Mouse (Mus musculus): ENCODE results near the gene Cyb5d1. TPM values are rescaled to one million over a fixed set of nuclear protein-coding genes. Genes with fewer than 3 reads are reported as not detected.

Gene Cyb5d1
- total RNA-seq, 2 experiments from 2014 or later, result 43.6 to 45.0 TPM

- peak in 1 of 2 experiments; percentile 16 for DNase-seq (ENCODE audit: low spot score in 2 of 2)
- TF ChIP-seq CTCF (conservative IDR thresholded peaks at IDR 0.05), result peak; percentile 48
- Histone ChIP-seq H3K4me3 (peak overlapping the region; percentile 70), H3K27ac (peak overlapping the region; percentile 98)
Observed at GRCm38 (mm10) chr11:69397581-69398057, 2.2 kb upstream of the Cyb5d1 start.

GRCm38 (mm10) chr11:69396772-69397171 lies 1.3 kb upstream of the Cyb5d1 start:
- no peak for TF ChIP-seq CTCF (conservative IDR thresholded peaks at IDR 0.05)
- Histone ChIP-seq H3K27ac (peak overlapping the region; percentile 98), H3K4me3 (peak overlapping the region; percentile 70)
- peak in 1 of 2 experiments; percentile 33 for DNase-seq (ENCODE audit: low spot score in 2 of 2)

- peak; percentile 93 to 98 for DNase-seq (ENCODE audit: low spot score in 2 of 2)
- no peak for TF ChIP-seq CTCF (conservative IDR thresholded peaks at IDR 0.05)
- Histone ChIP-seq H3K4me3 (peak overlapping the region; percentile 70), H3K27ac (peak overlapping the region; percentile 98)
Observed at GRCm38 (mm10) chr11:69395634-69396373, 373 bp upstream of the Cyb5d1 start.

- Histone ChIP-seq H3K27ac (peak overlapping the region; percentile 98), H3K4me3 (peak overlapping the region; percentile 70)
- DNase-seq (ENCODE audit: low spot score in 2 of 2), result peak in 1 of 2 experiments; percentile 32
Observed at GRCm38 (mm10) chr11:69394591-69395167, 752 bp downstream of the Cyb5d1 start.

- Histone ChIP-seq H3K27ac (peak overlapping the region; percentile 59; the same call in 1 of the 2 replicates), H3K4me3 (no peak overlapping the region)
- DNase-seq (ENCODE audit: low spot score in 2 of 2), result peak in 1 of 2 experiments; percentile 76
- peak; percentile 83 for TF ChIP-seq CTCF (conservative IDR thresholded peaks at IDR 0.05)
Observed at GRCm38 (mm10) chr11:69390400-69391034, 4.9 kb downstream of the Cyb5d1 start.

- peak overlapping the region; percentile 59; the same call in 1 of the 2 replicates for H3K27ac ChIP-seq
- TF ChIP-seq CTCF (conservative IDR thresholded peaks at IDR 0.05), result no peak
- no peak for DNase-seq (ENCODE audit: low spot score in 2 of 2)
- no peak overlapping the region for H3K4me3 ChIP-seq
Observed at GRCm38 (mm10) chr11:69389531-69390399, 5.7 kb downstream of the Cyb5d1 start.

- no peak overlapping the region for H3K4me3 ChIP-seq
- DNase-seq (ENCODE audit: low spot score in 2 of 2), result no peak
- H3K27ac ChIP-seq, result no peak overlapping the region
- TF ChIP-seq CTCF (conservative IDR thresholded peaks at IDR 0.05), result peak; percentile 57
Observed at GRCm38 (mm10) chr11:69388680-69389079, 6.8 kb downstream of the Cyb5d1 start.

- Histone ChIP-seq H3K4me3 (no peak overlapping the region), H3K27ac (no peak overlapping the region)
- peak; percentile 18; the same call in 1 of the 2 replicates for TF ChIP-seq CTCF (conservative IDR thresholded peaks at IDR 0.05)
- no peak for DNase-seq (ENCODE audit: low spot score in 2 of 2)
Observed at GRCm38 (mm10) chr11:69386758-69387157, 8.7 kb downstream of the Cyb5d1 start.

- Histone ChIP-seq H3K4me3 (no peak overlapping the region), H3K27ac (no peak overlapping the region)
- no peak for TF ChIP-seq CTCF (conservative IDR thresholded peaks at IDR 0.05)
- DNase-seq (ENCODE audit: low spot score in 2 of 2), result no peak
Observed at GRCm38 (mm10) chr11:69384979-69385378, 10.5 kb downstream of the Cyb5d1 start.

- no peak for DNase-seq (ENCODE audit: low spot score in 2 of 2)
- TF ChIP-seq CTCF (conservative IDR thresholded peaks at IDR 0.05), result no peak
- Histone ChIP-seq H3K4me3 (no peak overlapping the region), H3K27ac (no peak overlapping the region)
Observed at GRCm38 (mm10) chr11:69382478-69383105, 12.8 kb downstream of the Cyb5d1 start.

GRCm38 (mm10) chr11:69381356-69381755 lies 14.1 kb downstream of the Cyb5d1 start:
- Histone ChIP-seq H3K27ac (no peak overlapping the region), H3K4me3 (no peak overlapping the region)
- no peak for DNase-seq (ENCODE audit: low spot score in 2 of 2)
- TF ChIP-seq CTCF (conservative IDR thresholded peaks at IDR 0.05), result no peak

GRCm38 (mm10) chr11:69379600-69379999 lies 15.8 kb downstream of the Cyb5d1 start:
- no peak for TF ChIP-seq CTCF (conservative IDR thresholded peaks at IDR 0.05)
- no peak overlapping the region for H3K4me3 ChIP-seq
- no peak for DNase-seq (ENCODE audit: low spot score in 2 of 2)
- H3K27ac ChIP-seq, result no peak overlapping the region

Data from layer of hippocampus, adult 2 months (tissue).